Mouse (Mus musculus): ENCODE results near the gene Aldh2.
A peak's percentile ranks its signal among the peaks of the same experiment; 100 is the strongest.

GRCm38 (mm10) chr5:121601547-121602299 lies 8.1 kb upstream of the Aldh2 start:
- no peak for TF ChIP-seq POLR2A (IDR thresholded peaks at IDR 0.05; ENCODE audit: extremely low read depth, insufficient read depth, low read length)
- TF ChIP-seq CTCF (IDR thresholded peaks at IDR 0.05; ENCODE audit: low read depth, low read length): peak; percentile 99
